Mouse (Mus musculus) C2C12 (cell line): ENCODE results near the gene Gpr18.

Experiments used
- CTCF ChIP-seq: IDR thresholded peaks from one replicate; pipeline ENCODE4 v1.5.1; 2011; ENCODE audit not compliant: control insufficient read depth, insufficient read depth, insufficient read length
- MYOG ChIP-seq: IDR thresholded peaks from one replicate; pipeline ENCODE4 v1.6.1; 2011; ENCODE audit not compliant: control insufficient read depth, insufficient read length; ENCODE audit errors: extremely low read depth

DNA sequence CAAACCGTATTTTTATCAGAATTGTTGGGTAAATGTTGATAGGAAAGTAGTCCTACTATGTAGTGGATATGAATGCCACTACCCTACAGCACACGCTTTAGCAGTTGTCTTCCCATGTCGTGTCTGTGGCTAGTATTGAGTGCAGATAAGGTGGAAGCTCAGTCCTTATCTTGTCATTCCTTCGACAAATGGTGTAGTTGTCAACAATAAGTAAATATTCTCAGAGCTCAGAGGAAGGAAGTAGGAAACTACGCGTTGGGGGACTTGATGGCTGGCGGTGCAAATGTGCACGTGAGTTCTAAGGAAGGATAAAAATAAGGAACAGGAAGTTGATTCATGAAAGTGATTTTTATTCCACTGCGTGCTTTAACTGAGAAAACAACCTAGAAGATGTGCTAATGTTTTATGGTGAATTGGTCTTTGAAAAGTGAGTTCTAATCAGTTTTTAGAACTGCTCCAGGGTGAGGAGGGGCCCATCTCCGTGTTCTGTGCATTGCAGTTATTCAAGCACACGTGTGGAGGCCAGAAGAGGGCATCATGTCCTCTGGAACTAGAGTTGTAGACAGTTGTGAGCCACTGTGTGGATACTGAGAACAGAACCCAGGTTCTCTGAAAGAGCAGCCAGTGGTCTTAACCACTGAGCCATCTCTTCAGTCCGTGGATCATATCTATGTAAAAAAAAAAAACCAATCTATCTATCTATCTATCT lies 13.8 kb upstream of the Gpr18 start:
- TF ChIP-seq CTCF (no peak), MYOG (no peak)
